Mouse (Mus musculus) brain, embryonic 14.5 days (tissue): Measurements from ENCODE around the gene Naaladl2.

Experiments
- CTCF ChIP-seq: fragments of 200-500 bp; IDR thresholded peaks from 2 replicates; pipeline ENCODE4 v1.5.1; 2012; ENCODE audit warnings: inconsistent platforms, mild to moderate bottlenecking, moderate library complexity, borderline replicate concordance; ENCODE audit not compliant: insufficient read depth, insufficient read length; ENCODE audit errors: extremely low read depth
- POLR2A ChIP-seq: fragments of 200-500 bp; IDR thresholded peaks from 2 replicates; pipeline ENCODE4 v1.6.1; 2012; ENCODE audit warnings: mild to moderate bottlenecking, inconsistent platforms, borderline replicate concordance; ENCODE audit not compliant: poor library complexity, insufficient read depth, insufficient read length, severe bottlenecking; ENCODE audit errors: extremely low read depth

DNA sequence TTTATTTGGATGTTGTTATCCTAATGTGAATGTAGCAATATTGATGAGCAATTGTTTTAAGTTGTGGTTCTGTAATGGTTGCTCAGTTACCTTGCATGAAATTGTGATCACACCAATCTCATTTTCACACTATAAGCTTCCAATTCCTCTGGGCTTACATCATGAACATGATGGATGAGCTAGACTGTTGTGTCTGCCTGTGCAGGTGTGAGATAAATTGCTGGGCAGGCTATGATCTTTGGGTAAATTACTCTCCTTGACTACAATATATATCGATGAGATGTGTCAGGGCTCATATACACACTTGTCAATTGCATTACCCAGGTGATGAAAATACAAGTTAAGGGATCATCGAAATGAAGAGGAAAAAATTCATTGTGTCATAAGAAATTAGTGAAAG lies 1197.9 kb downstream of the Naaladl2 start:
- TF ChIP-seq POLR2A, result no peak
- TF ChIP-seq CTCF, result no peak
